Mouse (Mus musculus) MEL (cell line): ENCODE results near the gene Gm826.

Source experiments
- CTCF ChIP-seq, 3 experiments: IDR thresholded peaks in 2 of 3; conservative IDR thresholded peaks in 1 of 3; 2 replicates each; pipeline ENCODE4 v1.5.1; 2011 to 2012; ENCODE audit warnings: low read length in 3 of 3, low read depth in 2 of 3, mild to moderate bottlenecking in 2 of 3, improper control_type of control experiment in 1 of 3, inconsistent platforms in 1 of 3, mixed read lengths in 1 of 3, moderate library complexity in 1 of 3; ENCODE audit not compliant: control insufficient read depth in 1 of 3, insufficient read depth in 1 of 3, poor library complexity in 1 of 3, severe bottlenecking in 1 of 3
- ETS1 ChIP-seq: IDR thresholded peaks from 2 replicates; pipeline ENCODE4 v1.6.1; 2012; ENCODE audit warnings: low read depth, mild to moderate bottlenecking, inconsistent platforms, low read length, improper control_type of control experiment, moderate library complexity
- UBTF ChIP-seq: IDR thresholded peaks from 2 replicates; pipeline ENCODE4 v1.6.1; 2012; ENCODE audit warnings: low read depth, mild to moderate bottlenecking, inconsistent platforms, low read length, improper control_type of control experiment, moderate library complexity, borderline replicate concordance; ENCODE audit not compliant: insufficient read depth

DNA sequence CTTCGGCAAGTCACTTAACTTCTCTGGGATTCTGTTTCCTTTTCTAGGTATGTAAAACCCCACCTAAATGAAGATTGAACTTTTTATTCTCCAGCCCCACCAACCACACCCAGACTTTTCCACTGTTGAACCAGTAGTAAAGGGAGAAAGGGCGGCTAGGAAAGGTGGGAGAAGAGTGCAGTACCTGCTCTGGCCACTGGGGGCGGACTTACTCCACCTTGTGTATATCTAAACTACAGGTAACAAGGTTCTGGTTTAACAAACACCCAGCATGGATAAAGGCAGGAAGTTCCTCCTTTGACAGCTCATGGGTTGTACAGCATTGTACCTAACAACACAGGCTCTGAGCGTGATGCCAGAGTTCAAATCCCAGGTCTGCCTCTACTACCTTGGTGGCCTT, 44.3 kb upstream of the Gm826 start:
- TF ChIP-seq CTCF (IDR thresholded peaks at IDR 0.05 in 2 of 3, conservative IDR thresholded peaks at IDR 0.05 in 1 of 3; ENCODE audit: control insufficient read depth in 1 of 3, insufficient read depth in 1 of 3, low read depth in 2 of 3, low read length in 3 of 3, poor library complexity in 1 of 3, severe bottlenecking in 1 of 3): peak; percentile 46 to 70 (median 57)
- TF ChIP-seq UBTF: no peak
- no peak for TF ChIP-seq ETS1
